Mouse (Mus musculus) gastrocnemius, postnatal 4 days (tissue): ENCODE measurements at regions not wholly inside any gene's neighbourhood (a gene's known extent, or its start where the extent isn't known, plus 50 kb on each side); places are given as distances from the start of the nearest gene placed in this dataset.

Experiments used
- DNase-seq, 2 experiments: peaks; one replicate each; pipeline ENCODE4 v3.0.0; 2021 to 2022; ENCODE audit warnings: low spot score in 2 of 2, mixed read lengths in 2 of 2

DNA sequence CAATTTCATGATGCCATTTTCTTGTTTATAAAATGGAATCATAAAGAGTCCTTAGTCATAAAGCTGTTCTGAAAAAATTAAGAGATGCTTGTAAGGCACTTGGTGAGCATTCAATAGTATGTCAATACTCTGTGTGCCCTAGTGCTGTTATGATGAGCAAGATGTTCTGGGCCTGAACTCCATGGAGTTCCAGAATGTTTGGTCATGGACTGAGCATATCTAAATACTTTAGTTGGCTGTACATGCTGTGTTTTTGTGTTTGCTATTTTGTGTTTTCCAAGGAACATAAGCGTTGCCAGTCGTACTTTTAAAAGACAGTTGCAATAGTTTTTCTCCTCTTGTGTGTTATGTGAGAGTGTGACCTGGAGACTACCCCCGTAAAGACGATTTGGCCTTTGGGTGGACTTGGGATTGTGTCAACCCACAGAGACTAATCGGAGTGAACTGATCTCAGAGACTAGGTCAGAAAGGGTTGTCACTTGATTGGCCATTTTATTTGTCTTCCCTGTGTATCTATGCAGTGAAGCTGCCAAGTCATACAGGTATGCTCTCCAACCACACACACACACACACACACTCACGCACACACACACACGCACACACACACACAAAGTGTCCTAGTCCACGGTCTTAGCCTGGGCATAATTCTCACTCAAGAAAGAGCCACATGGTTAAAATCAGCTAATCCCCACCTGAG, 152.6 kb upstream of the Krr1 start:
- DNase-seq = no peak

DNA sequence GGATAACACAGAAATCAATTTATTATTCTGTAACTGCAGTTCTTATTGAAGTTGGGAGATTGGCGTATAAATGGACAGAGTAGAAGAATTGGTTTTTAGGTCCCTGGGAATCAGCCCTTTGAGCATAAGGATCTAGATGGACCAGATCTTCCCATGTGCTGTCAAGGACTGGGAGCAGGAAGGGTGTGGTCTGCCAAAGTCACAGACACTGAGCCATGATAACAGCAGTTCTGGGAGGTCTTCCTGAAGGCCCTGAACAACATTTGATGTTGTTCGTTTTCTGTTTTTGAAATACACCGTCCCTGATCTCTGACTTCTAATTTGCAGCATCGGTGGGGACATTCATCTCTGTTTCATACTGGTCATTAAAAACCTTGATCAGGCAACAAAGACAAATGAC, 147.6 kb upstream of the Krr1 start:
- DNase-seq = no peak

- no peak for DNase-seq
Observed at GRCm38 (mm10) chr10:111826033-111826754, 146.3 kb upstream of the Krr1 start.

GRCm38 (mm10) chr10:111827246-111827645, 145.2 kb upstream of the Krr1 start:
- no peak for DNase-seq

GRCm38 (mm10) chr10:111827930-111828329, 144.5 kb upstream of the Krr1 start:
- DNase-seq = no peak

DNA sequence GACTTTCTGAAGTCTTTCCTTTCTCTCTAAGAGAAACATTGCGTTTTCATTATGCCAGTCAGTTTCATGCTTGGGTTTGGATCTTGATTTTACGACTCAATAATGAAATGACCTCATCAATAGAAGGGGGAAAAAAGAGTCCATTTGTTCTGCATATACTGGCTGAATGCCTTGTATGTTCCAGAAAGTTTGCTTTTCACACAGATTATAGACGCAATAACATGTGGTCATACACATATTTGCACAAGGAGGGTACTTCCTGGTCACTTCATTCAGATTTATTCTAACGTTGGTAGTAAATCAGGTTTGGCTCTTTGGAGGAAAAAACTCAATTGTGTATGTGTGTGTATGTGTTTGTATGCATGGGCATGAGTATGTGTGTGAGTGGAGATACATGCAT, 143.9 kb upstream of the Krr1 start:
- no peak for DNase-seq

DNA sequence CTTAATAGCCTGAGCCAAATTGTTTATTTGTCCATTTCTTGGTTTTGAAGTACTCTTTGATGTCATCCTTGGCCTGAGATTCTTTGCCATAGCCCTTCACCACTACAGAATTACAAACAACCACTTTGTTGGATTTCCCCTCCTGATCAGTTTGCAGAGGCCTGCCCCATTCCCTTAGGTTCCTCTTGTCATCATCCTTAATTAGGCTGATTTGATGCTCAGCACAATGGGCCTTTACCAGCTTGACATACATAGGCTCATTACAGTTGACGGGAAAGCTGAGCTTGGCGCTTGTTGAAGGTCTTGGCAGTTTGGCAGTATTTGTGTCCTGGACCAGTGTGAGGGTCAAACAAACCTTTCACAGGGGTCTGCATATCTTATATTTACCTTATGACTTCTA, 143.2 kb upstream of the Krr1 start:
- no peak for DNase-seq

- DNase-seq = no peak
Observed at GRCm38 (mm10) chr10:111831105-111831504, 141.4 kb upstream of the Krr1 start.

GRCm38 (mm10) chr10:111833611-111834010, 138.9 kb upstream of the Krr1 start:
- no peak for DNase-seq

DNA sequence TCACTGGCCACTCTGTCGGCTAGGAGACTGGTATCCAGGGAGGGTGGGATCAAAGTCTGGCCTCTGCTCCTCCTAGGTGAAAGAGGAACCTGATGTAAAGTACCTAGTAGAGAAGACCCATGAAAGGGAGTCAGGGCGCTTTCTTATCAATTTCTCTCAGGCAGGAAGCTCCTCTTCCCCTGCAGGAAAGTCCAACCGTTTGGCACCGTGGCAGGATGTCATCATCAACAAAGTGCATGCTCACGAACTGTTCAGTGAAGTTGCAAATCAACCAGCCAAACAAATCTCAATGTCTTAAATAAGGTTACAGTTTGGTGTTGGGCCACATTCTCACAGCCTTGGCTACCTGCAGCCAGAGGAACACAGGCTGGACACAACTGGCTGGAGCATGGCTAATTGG, 138.2 kb upstream of the Krr1 start:
- DNase-seq = no peak

DNA sequence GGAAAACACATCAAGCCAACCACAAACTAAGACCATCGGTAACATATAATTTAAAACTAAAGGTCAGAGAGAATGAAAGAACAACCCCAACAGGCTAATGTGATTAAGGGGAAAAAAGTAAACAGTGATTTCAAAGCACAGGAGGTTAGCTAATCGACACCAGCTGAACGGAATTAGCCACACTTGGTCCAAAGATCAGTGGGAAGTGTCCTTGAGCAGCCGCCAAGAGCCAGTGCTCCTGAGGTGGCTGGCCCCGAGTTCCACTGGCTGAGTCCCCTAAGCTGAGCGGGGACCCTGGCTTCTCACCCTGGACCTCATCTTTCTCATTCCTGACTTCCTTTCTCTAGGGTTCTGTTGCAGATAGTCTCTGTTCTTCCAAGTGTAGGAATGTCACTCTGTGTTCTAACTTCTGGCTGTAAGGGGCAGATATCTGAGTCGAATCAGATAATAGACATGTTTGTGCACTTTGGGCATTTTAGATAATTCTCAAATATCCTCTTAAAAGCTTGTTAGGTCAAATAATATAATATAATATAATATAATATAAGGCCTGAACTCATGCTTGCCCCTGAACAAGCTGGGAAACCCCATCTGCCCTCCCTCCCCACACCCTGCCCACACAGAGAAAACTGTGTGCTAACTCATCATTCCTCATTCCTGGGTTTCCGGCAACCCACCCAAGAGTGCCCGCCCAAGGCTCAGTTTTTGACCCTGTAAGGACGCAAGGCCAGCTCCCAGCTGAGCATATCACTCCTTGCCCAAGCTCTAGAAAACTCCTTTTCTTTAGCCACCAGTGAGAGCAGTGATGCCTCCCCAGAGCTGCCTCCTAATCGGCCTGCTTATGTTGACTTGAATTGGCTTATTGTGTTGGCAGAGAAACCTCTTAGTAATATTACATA, 137.3 kb upstream of the Krr1 start:
- no peak for DNase-seq

DNA sequence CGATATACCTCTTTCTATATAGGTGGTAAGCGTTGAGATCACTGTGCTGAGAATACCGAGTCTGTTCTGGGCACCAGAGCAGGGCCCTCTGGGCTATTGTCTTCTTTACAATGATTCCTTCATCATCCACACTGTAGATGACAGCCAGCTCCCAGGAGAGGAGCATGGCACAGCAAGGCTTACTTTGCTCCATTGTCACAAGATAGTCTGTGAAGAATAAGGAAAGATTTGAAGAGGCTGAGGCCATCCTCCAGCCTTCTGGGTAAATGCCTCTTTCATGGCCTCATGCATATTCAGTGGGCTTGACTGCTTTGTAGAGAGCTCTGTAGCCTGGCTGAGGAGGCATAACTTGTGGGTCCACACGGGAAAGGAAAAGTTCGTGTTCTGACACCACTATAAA, 136.3 kb upstream of the Krr1 start:
- no peak for DNase-seq

DNA sequence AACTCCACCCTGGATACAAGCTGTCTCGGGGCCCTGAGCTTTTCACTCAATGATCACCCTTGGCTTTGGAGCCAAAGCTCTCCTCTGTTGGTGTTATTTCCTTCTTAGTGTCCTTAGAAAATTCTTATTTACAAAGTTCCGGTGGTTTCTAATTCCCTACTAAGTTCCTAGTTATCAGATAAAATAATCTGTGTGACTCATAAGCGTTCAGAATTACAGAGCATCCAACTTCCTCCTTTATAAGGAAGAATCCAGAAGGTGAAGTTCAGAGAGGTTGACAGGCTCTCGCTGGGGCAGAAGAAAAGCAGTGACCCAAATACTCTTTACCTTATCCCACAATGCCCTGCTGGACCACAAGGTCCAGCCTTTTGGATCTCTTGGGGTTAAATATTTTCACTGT, 135.7 kb upstream of the Krr1 start:
- DNase-seq = no peak

DNA sequence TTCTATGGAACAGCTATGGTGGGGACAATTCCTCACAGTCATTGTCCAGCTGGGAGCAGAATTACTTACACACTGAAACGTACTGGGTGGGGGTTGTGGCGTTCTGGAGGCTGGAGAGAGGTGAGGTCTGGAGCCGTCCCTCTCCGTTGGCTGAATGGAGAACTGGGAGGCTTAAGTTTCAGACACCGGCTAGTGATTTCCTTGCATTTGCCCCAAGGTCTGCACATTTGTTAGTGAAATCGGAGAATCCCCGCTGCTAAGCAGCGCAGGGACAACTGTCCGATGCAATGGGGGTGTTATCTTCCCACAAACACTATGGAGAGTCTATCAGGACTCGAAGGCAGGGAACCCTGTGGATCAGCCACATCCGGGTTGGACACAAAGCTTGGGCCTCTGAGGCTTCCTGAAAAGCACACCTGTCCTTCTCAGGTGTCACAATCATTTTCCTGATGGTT, 130.1 kb upstream of the Krr1 start:
- DNase-seq = no peak

GRCm38 (mm10) chr10:111842896-111843295, 129.6 kb upstream of the Krr1 start:
- no peak for DNase-seq

GRCm38 (mm10) chr10:111843301-111843700, 129.2 kb upstream of the Krr1 start:
- no peak for DNase-seq

DNA sequence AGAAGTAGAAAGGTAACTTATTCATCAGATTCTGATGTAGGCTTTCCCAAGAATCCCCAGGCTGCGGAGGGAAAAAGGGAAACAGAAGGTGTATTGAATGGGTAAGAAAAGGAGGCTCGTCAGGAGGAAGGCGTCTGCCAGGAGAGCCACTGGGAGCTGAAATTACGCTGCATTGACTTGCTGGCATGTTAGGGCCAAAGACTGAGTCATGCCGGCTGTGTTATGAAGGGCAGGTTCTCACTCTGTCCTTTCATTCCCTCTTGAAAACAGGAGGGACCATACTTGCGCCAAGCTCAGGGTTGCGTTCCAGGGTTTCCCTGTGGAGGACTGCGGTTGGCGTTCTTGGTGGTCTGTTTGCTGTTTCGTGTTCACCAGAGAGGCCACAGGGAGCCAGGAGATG, 128.3 kb upstream of the Krr1 start:
- DNase-seq = no peak

- no peak for DNase-seq
Observed at GRCm38 (mm10) chr10:111845946-111846345, 126.5 kb upstream of the Krr1 start.

DNA sequence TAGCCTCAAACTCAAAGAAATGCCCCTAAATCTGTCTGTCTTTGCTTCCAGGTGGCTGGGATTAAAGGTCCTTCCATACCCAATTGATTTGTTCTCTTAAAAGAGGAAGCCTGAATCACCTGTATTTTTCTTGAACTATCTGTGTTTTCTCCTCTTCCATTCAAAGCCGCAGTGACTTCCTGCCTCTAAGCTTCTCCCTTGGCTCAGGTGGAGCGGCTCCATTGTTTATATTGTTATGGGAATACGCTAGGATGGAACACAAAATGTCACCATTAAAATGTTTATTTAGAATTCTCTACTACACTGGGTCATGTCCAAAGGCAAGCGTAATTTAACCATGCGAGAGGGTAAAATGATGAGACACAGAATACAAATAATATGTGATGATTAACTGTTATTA, 118.2 kb upstream of the Krr1 start:
- no peak for DNase-seq

DNA sequence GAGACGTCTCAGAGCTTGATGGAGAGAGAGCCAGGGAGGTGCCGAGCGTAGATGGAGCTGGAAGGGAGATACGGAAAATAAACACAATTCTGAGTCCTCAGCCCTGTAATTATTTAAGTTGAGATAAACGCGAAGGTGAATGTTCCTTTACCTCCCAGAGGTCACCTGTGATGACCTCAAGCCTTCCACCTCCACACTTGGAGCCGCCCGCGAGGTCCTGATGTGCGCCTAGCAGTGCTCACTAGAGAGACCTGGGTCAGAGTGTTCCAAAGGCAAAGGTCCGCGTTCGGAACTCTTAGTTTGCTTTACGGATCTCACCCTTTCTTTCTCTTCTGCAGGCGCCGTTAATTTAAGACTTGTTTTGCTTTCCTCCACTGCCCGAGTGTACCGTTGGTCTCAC, 117.0 kb upstream of the Krr1 start:
- DNase-seq = no peak

DNA sequence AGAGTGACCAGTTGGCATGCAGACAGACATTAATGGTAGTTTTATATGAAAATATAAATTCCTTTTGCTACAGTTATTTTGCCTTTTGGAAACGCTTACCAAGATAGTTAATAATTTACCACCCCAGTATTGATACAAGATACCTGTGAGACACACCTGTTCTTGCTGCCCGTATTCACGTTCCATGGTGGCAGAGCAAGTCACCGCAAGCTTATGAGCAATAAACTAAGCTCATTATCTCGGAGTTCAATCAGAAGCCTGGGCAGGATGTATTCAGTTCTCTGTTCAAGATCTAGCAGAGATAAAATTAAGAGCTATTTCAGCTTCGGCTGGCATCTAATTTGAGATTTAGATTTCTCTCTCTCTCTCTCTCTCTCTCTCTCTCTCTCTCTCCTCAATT, 114.1 kb upstream of the Krr1 start:
- no peak for DNase-seq

- no peak for DNase-seq
Observed at GRCm38 (mm10) chr10:111865286-111865830, 107.1 kb upstream of the Krr1 start.
